Mouse (Mus musculus) neutrophil, adult 65 days (primary cell): ENCODE data around the gene H2al2b. TPM values are rescaled to one million over a fixed set of nuclear protein-coding genes. Genes with fewer than 3 reads are reported as not detected.

Experiments used
- total RNA-seq: library from RNA; stranded (reverse); gene quantifications from 2 replicates; pipeline ENCODE4 v1.2.4, GENCODE M21; 2023

H2al2b gene
- total RNA-seq = not detected in 2 replicates

DNA sequence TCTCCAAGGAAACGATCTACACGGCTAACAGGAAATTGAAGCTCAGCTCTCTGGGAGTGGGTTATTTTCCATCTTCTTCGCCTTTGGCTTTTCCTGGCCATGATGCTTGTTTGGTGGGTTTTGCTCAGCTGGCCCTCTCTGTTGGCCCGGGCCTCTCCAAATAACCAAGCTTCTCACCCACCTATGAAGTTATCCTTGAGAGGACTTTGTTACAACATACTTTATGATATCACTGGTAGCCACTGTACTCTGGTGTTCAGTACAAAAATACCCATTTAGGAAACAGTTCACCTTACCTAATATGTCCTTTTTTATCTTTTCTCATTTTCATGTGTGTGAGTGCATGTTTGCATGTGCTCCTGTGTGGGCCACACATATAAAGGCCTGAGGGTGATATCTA lies at the start of gene H2al2b:
TSS of gene H2al2b (minus strand) at position 101 of the 400 bp plus-strand sequence.

Other genes starting within 250 kb of the H2al2b start
- not detected in 2 replicates for gene H2al2c, start 121.6 kb downstream of the H2al2b start, total RNA-seq
- gene Sry, start 57.0 kb downstream of the H2al2b start, total RNA-seq = not detected in 2 replicates
- not detected in 2 replicates for gene Gm4064, start 75.5 kb upstream of the H2al2b start, total RNA-seq
- not detected in 2 replicates for gene Rbmy, start 110.0 kb upstream of the H2al2b start, total RNA-seq
- gene Gm10256, start 110.0 kb upstream of the H2al2b start, total RNA-seq = not detected in 2 replicates
- not detected in 2 replicates for gene Gm10352, start 180.3 kb upstream of the H2al2b start, total RNA-seq
- gene Gm29289, start 211.9 kb upstream of the H2al2b start, total RNA-seq = not detected in 2 replicates